Mouse (Mus musculus) frontal cortex, postnatal 25 days (tissue): ENCODE results near the gene Iqcn.

ENCODE experiments used
- DNase-seq, 2 experiments: peaks; one replicate each; pipeline ENCODE4 v3.0.0; 2022; ENCODE audit warnings: low spot score in 2 of 2

Gene Iqcn

DNA sequence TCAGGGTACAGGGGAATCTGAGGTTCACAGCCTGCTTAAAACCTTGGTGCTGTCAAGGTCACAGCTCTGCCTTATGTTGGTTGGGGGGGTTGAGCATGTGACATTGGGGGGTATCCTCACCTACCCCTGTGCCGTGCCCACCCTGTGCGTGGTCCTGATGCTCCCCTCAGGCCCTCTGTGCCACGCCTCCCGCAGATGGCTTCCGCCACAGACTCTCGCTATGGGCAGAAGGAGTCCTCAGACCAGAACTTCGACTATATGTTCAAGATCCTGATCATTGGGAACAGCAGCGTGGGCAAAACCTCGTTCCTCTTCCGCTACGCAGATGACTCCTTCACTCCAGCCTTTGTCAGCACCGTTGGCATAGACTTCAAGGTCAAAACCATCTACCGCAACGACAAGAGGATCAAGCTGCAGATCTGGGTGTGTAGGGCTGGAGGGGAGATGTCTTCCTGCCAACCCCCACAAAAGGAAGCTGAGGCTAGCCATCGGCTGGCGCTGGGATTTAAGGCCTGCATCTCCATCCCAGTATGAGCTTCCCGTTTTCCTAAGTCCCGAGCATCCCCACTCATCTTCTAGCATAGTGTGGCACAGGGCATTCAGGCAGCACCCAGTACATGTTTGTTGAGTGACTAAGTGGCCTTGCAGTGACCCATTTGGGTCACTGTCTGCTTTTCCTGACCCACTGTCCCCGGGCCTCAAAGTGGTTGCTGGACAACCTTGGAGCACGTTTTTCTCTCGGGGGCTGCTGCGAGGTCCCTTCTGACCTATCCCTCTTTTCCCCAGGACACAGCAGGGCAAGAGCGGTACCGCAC, 52.6 kb downstream of the Iqcn start:
- peak in 1 of 2 experiments; percentile 7 for DNase-seq

DNA sequence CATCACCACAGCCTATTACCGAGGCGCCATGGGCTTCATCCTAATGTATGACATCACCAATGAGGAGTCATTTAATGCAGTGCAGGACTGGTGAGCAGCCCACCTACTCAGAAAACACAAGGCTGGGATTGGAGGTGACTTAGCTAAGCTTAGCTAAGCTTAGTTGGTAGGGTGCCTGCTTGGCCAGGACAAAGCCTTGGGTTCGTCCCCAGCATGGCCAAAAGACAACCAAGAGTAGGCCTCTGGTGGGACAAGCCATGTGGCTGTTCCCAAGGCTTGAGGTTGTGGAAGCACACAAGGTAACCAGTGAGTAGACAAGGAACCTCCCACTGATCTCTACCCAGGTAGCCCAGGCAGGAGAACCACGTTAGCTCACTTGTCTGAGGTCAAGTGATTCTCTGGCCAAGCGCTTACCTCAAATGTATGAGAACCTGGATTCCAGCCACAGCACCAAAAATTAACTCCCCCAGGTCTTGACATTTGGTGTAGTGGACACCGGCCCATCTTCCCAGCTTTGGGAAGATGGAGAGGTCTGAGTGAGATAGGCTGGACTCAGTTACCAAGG, 53.3 kb downstream of the Iqcn start:
- peak in 1 of 2 experiments; percentile 7 for DNase-seq

DNA sequence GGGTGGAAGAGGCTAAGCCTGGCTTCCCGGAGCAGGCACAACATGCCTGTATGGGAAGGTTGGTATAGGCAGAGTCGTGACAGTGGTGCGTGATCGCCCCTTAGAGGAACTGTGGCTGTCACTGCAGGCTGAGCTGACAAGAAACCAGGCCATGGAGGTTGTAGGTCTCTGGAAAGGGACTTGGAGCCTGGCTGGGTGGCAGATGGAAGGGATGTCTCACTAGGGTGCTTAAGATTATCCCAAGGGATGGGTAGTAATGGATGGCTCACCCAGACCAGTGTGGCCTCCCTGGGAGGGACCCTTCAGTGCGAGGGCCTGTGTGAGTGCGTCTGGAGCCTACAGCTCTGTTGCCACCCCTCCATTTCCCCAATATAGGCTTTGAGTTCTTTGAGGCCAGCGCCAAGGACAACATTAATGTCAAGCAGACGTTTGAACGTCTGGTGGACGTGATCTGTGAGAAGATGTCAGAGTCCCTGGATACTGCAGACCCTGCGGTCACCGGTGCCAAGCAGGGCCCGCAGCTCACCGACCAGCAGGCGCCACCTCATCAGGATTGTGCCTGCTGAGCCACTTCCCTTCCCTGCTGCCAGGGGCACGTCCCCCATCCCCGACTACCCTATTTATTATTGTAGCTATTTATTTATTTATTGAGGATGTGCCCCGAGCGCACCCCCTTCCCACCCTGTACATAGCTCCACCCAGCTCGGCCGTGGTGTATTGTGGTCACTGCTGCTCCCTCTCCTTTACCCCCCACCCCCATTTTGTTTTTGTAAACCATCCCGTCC, 54.5 kb downstream of the Iqcn start:
- peak in 1 of 2 experiments; percentile 28 for DNase-seq

DNA sequence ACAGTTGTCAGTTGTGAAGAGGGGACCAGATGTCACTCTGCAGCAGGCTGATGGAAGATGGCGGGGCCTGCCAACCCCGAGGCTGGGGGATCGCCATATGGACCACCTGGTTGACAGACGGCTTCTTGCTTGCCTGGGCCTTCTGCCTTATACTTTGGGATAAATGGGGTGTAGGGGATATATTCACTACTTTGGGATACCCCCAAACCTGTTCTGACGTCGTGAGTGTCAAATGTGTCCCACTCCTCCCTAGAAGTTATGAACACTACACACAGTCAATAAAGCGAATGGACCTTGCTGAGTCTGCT, 55.0 kb downstream of the Iqcn start:
- peak in 1 of 2 experiments; percentile 7 for DNase-seq

DNA sequence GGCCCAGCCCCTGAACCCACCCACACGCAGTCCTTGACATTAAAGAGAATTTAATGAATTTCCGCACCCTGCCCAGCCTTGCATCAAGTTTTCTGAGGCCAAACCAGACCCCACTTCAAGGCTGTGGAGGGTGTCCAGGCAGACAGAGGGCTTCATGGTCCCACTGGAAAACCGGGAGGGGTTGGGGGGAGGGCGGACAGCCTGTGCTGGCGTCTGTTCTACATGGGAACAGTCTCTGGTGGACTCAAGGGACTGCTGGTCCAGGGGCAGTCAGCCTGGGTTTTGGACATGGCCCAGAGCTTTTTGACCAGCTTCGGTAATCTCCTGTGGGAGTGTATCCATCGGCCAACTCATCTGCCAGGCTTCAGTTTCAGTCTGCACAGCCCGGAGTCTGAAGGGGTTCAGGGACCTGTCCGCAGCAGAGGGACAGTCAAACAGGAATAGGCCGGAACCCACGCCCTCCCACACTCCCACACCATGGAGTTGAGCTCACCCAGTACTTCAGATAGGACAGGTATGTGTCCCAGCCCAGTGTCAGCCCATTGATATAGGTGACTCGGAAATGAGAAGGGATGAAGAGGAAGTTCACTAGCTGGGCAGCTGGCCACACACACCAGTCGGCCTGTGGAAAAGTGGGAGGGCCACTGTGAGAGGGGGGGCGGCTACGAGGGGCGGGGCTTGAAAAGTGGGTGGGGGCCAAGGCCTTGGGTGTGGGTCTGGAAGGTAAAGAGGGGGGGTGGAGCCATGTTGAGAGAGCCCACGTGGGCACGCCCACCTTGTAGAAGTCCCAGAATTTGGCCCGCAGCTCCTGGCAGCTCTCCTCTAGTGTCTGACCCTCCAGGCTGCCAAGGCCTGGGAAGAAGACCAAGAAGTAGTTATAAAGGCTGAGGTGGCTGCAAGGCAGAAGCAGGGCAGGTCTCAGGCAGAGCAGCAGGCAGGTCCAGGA, 55.6 kb downstream of the Iqcn start:
- DNase-seq = no peak

DNA sequence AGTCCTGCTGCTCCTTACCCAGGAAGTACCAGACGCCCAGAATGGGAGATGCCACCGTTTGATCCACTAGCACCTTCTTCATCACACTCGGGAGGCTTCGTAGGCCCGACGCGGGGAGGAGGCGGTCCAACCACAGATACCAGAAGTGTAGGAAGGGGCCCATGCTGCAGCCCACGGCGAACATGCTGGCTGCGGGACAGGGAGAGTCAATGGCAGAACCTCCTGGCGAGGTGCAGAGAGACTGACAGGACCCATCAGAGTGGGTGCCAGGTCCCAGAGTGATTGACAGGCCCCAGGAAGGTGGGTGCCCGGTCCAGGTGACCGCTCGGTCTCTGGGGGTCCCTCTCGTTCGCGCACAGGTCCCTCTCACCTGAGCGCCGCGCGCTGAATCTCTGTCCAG, 57.1 kb downstream of the Iqcn start:
- no peak for DNase-seq

DNA sequence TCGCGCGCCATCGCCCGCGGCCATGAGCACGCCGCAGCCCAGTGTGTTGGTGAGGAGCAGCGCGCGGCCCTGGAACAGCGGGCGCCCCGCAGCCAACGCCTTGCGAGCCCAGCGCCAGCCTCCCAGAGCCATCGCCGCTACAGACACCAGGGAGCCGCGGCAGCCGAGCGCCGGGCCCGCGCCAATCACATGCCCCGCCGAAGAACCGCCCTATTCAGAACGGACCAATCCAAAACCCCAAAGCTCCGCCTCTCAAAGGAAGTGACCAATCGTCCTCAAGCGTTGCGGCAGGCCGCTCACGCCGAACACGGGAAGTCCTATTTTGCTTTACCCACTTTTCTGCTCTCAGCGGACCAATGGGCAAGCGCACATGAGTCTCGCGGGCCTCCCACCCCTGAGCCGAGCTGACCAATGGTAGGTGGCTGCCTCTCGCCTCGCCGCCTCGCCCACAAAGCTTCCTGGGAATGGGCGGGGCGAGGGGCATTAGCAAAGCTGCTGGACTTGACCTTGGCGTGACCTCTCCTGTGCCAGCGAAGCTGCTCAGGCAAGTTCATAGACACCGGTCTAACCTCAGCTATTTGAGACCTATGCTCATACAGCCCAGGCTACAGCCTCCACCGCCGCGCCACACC, 57.6 kb downstream of the Iqcn start, which contains the start of gene Mpv17l2:
Gene Mpv17l2 (minus strand): TSS at position 172 of the 632 bp plus-strand sequence.
- DNase-seq = peak; percentile 82 to 90

DNA sequence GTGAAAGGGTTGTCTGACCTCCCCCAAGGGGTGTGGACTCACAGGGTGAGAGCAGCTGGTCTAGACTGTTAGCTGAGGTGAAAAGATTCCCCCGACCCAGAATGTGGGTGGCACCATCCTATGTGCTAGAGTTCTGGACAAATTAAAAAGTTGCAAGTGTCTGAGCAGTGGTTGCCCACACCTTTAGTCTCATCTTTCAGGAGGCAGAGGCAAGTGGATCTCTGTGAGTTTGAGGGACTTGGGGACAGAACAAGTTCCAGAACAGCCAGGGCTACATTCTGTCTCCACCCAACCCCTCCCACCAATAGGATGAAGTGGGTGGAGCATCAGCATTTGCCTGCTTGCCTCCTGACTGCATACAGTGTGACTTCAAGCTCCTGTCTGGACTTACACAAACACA, 58.9 kb downstream of the Iqcn start:
- no peak for DNase-seq

DNA sequence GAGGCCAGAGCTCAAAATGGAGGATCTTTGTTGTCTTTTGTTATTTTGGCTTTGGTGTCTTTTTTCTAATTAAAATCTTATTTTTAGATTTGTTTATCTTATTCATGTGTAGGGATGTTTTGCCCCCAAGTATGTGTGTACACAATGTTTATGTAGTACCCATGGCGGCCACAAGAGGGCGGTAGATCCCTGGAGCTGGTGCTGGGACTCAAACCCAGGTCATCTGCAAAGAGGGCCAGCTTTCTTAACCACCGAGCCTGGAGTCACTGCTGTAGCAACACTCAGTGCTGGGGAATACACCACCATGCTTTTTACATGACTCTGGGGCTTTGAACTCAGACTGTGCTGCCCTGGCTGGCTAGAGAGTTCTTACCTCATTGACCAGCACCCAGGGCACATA, 60.1 kb downstream of the Iqcn start:
- peak in 1 of 2 experiments; percentile 60 for DNase-seq

DNA sequence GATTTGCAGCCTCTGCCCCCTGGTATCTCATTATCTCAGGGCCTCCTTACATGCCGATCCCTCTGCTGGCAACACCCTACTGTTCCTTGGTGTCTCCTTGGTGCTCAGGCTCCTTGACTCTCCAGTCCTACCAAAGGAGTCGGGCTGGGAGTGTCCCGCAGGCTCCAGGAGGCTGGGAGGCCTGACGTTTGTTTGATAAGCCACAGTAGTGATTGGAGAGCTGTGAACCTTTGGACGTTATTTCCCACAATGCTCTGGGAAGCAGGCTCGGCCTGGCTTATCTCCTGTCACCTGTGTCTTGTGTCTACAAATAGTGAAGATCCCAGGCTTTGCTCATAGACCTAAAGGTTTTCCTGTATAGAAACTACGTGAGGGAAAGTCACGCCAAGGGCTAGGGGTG, 60.8 kb downstream of the Iqcn start:
- DNase-seq = no peak

DNA sequence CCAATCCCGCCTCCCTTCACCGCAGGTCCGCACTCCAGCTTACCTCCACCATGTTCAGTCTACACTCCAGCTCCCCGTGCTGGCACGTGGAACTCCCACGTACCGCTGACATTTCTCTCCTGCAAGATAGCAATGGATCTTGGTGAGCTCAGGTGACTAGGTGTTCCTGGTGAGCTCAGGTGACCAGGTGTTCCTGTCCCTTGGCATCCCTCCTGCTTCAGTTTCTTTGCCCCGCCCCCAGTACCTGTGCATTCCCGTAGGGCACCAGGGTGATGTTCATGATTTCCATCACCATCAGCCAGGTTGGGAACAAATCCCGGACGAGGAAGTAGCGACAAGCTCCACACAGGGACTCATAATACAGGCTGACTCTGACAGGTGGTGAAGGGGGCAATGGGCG, 61.4 kb downstream of the Iqcn start:
- no peak for DNase-seq

DNA sequence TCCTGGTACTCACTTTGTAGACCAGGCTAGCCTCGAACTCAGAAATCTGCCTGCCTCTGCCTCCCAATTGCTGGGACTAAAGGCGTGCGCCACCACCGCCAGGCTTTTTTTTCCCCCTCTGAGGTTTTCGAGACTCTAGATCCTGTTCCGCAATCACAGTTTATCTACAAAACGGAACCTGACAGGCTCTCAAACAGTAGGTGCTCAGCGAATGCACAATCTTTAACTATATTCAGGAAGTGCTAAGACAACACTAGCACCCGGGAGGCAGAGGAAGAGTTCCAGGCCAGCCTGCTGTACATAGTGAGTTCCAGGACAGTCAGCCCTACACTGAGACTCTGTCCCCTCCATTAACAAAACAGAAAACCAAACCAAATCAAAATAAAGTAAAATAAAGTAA, 62.1 kb downstream of the Iqcn start:
- no peak for DNase-seq

DNA sequence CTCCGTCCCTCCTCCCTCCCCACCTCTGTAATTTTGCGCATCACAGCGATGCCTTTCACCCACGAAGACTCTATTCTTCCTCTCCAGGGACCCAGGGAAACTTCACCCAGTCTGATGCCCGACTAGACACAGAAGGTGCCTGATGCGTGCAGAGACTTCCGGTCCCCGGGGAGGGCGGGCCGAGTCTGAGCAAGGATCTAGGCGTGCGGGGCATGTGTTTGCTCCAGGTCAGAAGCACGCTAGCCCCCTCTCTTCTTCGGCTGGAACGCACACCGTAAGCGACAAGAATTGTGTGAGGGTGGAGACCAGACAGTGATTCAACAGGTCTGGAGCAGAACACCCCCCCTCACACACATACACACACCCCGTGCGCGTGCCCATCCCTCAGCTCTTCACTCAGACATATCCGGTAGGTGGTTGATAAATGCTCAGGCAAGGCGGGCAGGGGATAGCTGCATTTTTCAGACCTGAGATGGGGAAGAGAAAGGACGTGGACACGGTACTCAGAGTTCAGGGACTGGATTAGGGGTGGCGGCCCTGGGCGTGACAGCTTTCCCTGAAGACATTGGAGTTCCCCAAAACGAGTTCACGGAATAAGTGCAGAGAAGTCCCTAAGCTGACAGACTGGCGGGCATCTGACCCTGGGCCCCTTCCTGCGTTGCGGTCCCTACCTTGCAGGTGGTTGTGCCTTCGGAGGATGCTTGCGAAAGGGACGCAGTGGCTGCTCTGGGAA, 62.7 kb downstream of the Iqcn start:
- DNase-seq = no peak

DNA sequence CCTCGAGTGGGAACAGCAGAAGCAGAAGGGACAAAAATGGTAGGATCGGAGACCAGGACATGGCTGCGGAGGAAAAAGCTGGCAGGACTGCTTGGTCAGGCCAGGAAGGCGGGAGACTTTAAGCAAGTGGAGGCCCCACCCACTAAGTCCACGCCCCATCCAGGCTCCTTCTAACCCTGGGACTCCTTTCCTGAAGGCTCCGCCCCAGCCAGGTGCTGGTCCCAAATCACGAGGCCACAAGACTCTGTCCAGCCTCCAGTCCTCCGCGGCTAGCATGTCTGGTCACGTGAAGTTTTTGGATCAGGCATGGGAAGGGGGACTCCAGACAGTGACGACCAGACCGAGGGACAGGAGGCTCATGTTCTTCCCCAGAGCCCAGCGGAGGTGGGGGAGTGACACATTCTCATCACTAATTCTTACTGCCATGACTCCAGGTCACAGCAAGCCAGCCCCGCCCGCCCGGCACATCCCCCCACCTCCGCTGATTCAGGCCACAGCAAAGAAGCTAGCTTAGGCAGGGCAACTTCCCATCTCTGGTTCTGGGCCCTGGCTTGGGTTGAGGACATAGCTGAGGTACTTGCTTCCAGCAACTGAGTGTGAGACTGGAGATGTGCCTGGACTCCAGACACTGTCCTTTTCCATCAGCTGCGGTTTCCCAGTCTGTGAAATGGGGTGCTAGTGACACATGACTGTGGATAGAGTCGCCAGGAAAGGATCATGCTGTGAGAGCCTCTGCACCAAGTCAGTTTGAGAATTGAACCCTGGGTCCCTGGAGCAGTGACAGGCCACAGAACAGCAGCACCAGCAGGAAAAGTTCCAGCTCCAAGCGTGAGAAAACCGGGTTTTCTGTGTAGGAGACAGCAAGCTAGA, 63.5 kb downstream of the Iqcn start:
- DNase-seq = no peak
